In genomic region chr10:32604448-32604847, GRCm38 (mm10) we compare ENCODE assay signal across 19 mouse cellular contexts.
DNase-seq lines count a peak whose midpoint lies in the region; ATAC-seq and TF ChIP-seq lines count a peak whose summit lies in the region.
"Had no signal": no experiment of that assay in that cellular context is flagged by ENCODE, and none has a peak within 500 bp of the region (broad histone marks: within the 10 kb centered on the region; RNA-seq: fewer than 3 reads in every experiment).

No protein-coding gene starts in this region.

- intact Hi-C loops in heart, postnatal 25 days (cut with DNase I) = no loop called here

- H3K9me3 ChIP-seq in forebrain, embryonic 14.5 days (replicated peaks; ENCODE audit: control insufficient read depth, low read length) = no peaks in the 10 kb centered on the region
- no peaks in the 10 kb centered on the region for H3K9me3 ChIP-seq in forebrain, postnatal 0 days (ENCODE audit: low read length)
- no peaks in the 10 kb centered on the region for H3K9me3 ChIP-seq in midbrain, postnatal 0 days (ENCODE audit: low read length)
- no peaks in the 10 kb centered on the region for H3K9me3 ChIP-seq in midbrain, embryonic 14.5 days (ENCODE audit: control insufficient read depth, low read length)
- H3K9me3 ChIP-seq: hindbrain, embryonic 10.5 days; hindbrain, embryonic 13.5 days had no signal

- no peak overlapping the region for H3K9ac ChIP-seq in forebrain, embryonic 14.5 days (ENCODE audit: low read length)
- H3K9ac ChIP-seq in forebrain, postnatal 0 days = no peak overlapping the region
- H3K9ac ChIP-seq in midbrain, postnatal 0 days (replicated peaks; ENCODE audit: low read length, poor library complexity, severe bottlenecking) = no peak overlapping the region
- H3K9ac ChIP-seq in midbrain, embryonic 14.5 days (replicated peaks; ENCODE audit: low read length) = no peak overlapping the region
- H3K9ac ChIP-seq: hindbrain, embryonic 13.5 days had no signal

- no peaks in the 10 kb centered on the region for H3K36me3 ChIP-seq in forebrain, embryonic 14.5 days (ENCODE audit: control insufficient read depth, insufficient read depth, low read length)
- H3K36me3 ChIP-seq in forebrain, postnatal 0 days (ENCODE audit: insufficient read depth) = no peaks in the 10 kb centered on the region
- H3K36me3 ChIP-seq in midbrain, postnatal 0 days (ENCODE audit: insufficient read depth, low read length) = no peaks in the 10 kb centered on the region
- H3K36me3 ChIP-seq in midbrain, embryonic 14.5 days (ENCODE audit: control insufficient read depth, insufficient read depth, low read length) = no peaks in the 10 kb centered on the region
- H3K36me3 ChIP-seq: hindbrain, embryonic 10.5 days; hindbrain, embryonic 13.5 days had no signal

- DNase-seq in forebrain, embryonic 14.5 days (ENCODE audit: low spot score) = peak; percentile 23
- no peak for DNase-seq in forebrain, postnatal 0 days
- peak; percentile 31 for DNase-seq in heart, adult 11 months
- no peak for DNase-seq in heart, postnatal 25 days (ENCODE audit: low spot score)
- DNase-seq in midbrain, postnatal 0 days (ENCODE audit: low spot score) = peak; percentile 24
- DNase-seq in midbrain, embryonic 14.5 days = no peak
- DNase-seq: adrenal gland, adult 2 months; adrenal gland, postnatal 14 days; cerebellum, adult 18-20 months; cerebellum, adult 9-11 months; gastrocnemius, postnatal 10 days; gastrocnemius, postnatal 36 days; heart, postnatal 36 days; kidney, adult 2 months had no signal

- no peak overlapping the region for H3K4me3 ChIP-seq in forebrain, embryonic 14.5 days (ENCODE audit: low read depth, low read length)
- no peak overlapping the region for H3K4me3 ChIP-seq in forebrain, postnatal 0 days (ENCODE audit: low read depth, low read length)
- H3K4me3 ChIP-seq in midbrain, postnatal 0 days (ENCODE audit: low read depth, low read length) = no peak overlapping the region
- H3K4me3 ChIP-seq in midbrain, embryonic 14.5 days (replicated peaks; ENCODE audit: low read depth, low read length) = no peak overlapping the region
- H3K4me3 ChIP-seq: hindbrain, embryonic 10.5 days; hindbrain, embryonic 13.5 days had no signal

- H3K27me3 ChIP-seq in forebrain, embryonic 14.5 days (replicated peaks; ENCODE audit: control insufficient read depth, insufficient read depth, low read length) = no peaks in the 10 kb centered on the region
- H3K27me3 ChIP-seq in forebrain, postnatal 0 days (ENCODE audit: insufficient read depth, low read length) = no peaks in the 10 kb centered on the region
- no peaks in the 10 kb centered on the region for H3K27me3 ChIP-seq in midbrain, postnatal 0 days (ENCODE audit: insufficient read depth, low read length)
- no peaks in the 10 kb centered on the region for H3K27me3 ChIP-seq in midbrain, embryonic 14.5 days (ENCODE audit: control insufficient read depth, insufficient read depth, low read length)
- H3K27me3 ChIP-seq: hindbrain, embryonic 13.5 days had no signal

- 0 out of 2 replicates have a peak, but pooled peaks have one; percentile 29 for ATAC-seq in forebrain, embryonic 14.5 days
- ATAC-seq in forebrain, postnatal 0 days = no peak; the same call in 1 of the 2 replicates
- ATAC-seq in midbrain, postnatal 0 days (ENCODE audit: low FRiP score) = no peak
- no peak for ATAC-seq in midbrain, embryonic 14.5 days (ENCODE audit: low FRiP score, low TSS enrichment)
- ATAC-seq: CD4-positive, CD25-positive, alpha-beta regulatory T cell, adult 4 months; intestine, postnatal 0 days had no signal

- TF ChIP-seq CTCF in forebrain, postnatal 0 days (IDR thresholded peaks at IDR 0.05; ENCODE audit: low read depth) = no peak
- no peak for TF ChIP-seq CTCF in midbrain, postnatal 0 days (IDR thresholded peaks at IDR 0.05)

- H3K4me1 ChIP-seq in forebrain, embryonic 14.5 days (ENCODE audit: control insufficient read depth, insufficient read depth, low read length) = no peaks in the 10 kb centered on the region
- H3K4me1 ChIP-seq in forebrain, postnatal 0 days (ENCODE audit: insufficient read depth) = no peaks in the 10 kb centered on the region
- no peaks in the 10 kb centered on the region for H3K4me1 ChIP-seq in midbrain, postnatal 0 days (ENCODE audit: insufficient read depth, low read length)
- no peaks in the 10 kb centered on the region for H3K4me1 ChIP-seq in midbrain, embryonic 14.5 days (ENCODE audit: control insufficient read depth, insufficient read depth, low read length)
- H3K4me1 ChIP-seq: hindbrain, embryonic 10.5 days; hindbrain, embryonic 13.5 days had no signal

- no peak overlapping the region for H3K27ac ChIP-seq in forebrain, embryonic 14.5 days (ENCODE audit: low read depth, low read length)
- no peak overlapping the region for H3K27ac ChIP-seq in forebrain, postnatal 0 days (ENCODE audit: low read depth, low read length)
- H3K27ac ChIP-seq in midbrain, postnatal 0 days (ENCODE audit: low read depth, low read length) = no peak overlapping the region
- H3K27ac ChIP-seq in midbrain, embryonic 14.5 days (replicated peaks; ENCODE audit: low read depth, low read length) = no peak overlapping the region
- H3K27ac ChIP-seq: hindbrain, embryonic 10.5 days; hindbrain, embryonic 13.5 days had no signal

- H3K4me2 ChIP-seq in forebrain, embryonic 14.5 days (ENCODE audit: low read length) = no peak overlapping the region
- H3K4me2 ChIP-seq in forebrain, postnatal 0 days (ENCODE audit: low read depth) = no peak overlapping the region
- no peak overlapping the region for H3K4me2 ChIP-seq in midbrain, postnatal 0 days (ENCODE audit: low read depth, low read length, poor library complexity, severe bottlenecking)
- no peak overlapping the region for H3K4me2 ChIP-seq in midbrain, embryonic 14.5 days (ENCODE audit: low read length)
- H3K4me2 ChIP-seq: heart, embryonic 11.5 days; hindbrain, embryonic 13.5 days had no signal

Comparison
In these comparisons a context has a peak if more than half of its experiments do, and no peak if none do; other contexts are left out.
1. DNase-seq: peak in forebrain, embryonic 14.5 days (single experiment), heart, adult 11 months (single experiment) and midbrain, postnatal 0 days (single experiment); none in forebrain, postnatal 0 days (single experiment), heart, postnatal 25 days (single experiment) and midbrain, embryonic 14.5 days (single experiment).